Mouse (Mus musculus) urinary bladder, postnatal 14 days (tissue): ENCODE data around the gene Gnao1.
A peak's percentile ranks its signal among the peaks of the same experiment; 100 is the strongest.

Experiments
- DNase-seq: peaks from one replicate; pipeline ENCODE4 v3.0.0; 2021; ENCODE audit warnings: low spot score

Gene Gnao1

GRCm38 (mm10) chr8:93896841-93897551 lies 87.2 kb downstream of the Gnao1 start:
- no peak for DNase-seq

GRCm38 (mm10) chr8:93898570-93898969 lies 88.8 kb downstream of the Gnao1 start:
- DNase-seq, result no peak

GRCm38 (mm10) chr8:93902040-93902439 lies 92.3 kb downstream of the Gnao1 start:
- no peak for DNase-seq

GRCm38 (mm10) chr8:93906961-93907360 lies 97.2 kb downstream of the Gnao1 start:
- no peak for DNase-seq

- DNase-seq, result no peak
These were observed 98.2 kb downstream of the Gnao1 start for GRCm38 (mm10) chr8:93907987-93908441.

GRCm38 (mm10) chr8:93908546-93908945 lies 98.8 kb downstream of the Gnao1 start:
- DNase-seq, result no peak

- no peak for DNase-seq
These were observed 102.2 kb downstream of the Gnao1 start for GRCm38 (mm10) chr8:93911715-93912555.

- DNase-seq, result peak; percentile 23
These were observed 108.2 kb downstream of the Gnao1 start for GRCm38 (mm10) chr8:93917859-93918421.

DNA sequence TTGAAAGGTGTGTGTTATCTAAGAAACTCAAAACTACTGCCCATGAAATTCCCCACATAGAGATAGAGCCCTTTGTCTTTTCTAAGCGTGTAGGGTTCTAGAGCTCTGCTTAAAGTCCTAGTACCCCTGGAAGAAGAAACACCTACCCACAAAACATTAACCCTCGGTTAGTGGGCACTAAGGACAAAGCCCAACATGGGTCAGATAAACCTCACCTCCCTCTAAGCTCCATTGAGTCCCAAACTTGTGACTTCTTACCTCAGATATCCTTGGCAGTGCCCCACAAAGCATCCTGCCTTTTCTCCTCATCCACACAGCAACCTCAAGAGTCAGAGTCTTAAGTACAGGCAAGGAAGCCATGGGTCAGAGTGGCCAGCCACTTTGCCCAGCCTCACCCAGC lies 108.8 kb downstream of the Gnao1 start:
- no peak for DNase-seq

GRCm38 (mm10) chr8:93919422-93919821 lies 109.7 kb downstream of the Gnao1 start:
- no peak for DNase-seq

DNA sequence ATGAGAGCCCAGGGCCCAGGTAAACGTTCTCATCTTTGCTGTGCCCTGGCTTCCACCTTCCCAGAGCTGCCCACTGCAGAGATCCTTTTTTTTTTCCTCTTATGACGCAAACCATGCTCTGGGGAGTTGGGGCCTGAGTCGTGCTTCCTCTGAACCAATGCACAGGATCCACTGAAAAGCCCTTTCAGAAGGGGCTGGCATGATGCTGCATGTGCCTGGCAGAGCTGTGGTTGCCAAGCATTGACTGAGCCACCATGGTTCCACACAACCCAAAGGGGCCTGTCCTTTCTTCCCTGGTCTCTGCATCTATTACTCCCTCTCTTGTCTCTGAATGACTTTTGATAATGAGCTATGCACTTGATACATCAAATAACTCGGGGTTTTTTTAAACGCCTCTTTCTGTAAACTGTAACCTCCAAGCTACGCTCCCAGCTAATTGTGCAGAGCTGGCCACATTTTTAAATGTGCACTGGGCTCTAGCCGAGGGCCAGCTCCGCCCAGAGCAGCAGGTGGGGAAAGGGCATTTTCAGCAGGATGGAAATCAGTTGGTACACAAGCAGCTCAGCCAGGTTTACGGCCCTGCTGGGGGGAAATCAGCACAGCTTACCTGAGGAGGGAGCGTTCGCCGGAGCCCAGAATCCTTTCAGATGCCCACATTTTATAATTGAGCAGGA lies 110.3 kb downstream of the Gnao1 start:
- no peak for DNase-seq

DNA sequence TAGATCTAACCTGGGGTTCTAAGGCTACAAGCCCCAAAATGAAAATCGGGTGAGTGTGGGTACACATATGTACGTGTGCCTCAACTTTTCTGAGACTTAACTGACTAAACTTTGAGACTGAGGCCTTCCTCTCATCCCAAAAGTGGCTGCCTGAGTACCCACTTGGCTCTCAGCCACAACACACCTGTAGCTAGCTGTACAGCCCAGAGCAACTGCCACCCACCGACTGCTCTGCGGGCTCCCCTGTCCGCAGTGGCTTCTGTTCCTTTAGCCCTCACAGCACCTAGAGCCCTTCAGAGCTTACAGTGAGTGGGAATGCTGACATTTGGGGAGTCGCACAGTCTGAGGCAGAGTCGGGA lies 110.8 kb downstream of the Gnao1 start:
- no peak for DNase-seq

DNA sequence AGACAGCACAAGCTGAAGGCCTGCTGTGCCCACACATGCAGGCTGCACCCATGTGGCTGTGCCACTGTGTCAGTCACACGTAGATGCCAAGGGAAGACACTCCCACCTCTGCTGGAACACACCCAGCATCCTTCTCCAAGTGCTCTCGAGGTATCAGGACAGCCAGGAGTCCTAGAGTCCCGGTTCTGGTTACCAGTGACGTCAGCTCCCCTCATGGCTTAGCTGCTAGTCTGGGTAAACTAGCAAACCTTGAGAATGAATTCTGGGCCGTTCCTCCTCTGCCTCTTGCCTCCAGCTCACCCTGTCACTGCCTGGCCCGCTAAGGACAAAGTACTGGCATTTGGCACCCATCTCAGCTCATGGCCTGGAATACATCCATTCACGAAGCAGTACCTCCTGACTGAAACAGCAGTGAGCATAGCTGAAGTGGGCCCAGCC lies 114.2 kb downstream of the Gnao1 start:
- no peak for DNase-seq

DNA sequence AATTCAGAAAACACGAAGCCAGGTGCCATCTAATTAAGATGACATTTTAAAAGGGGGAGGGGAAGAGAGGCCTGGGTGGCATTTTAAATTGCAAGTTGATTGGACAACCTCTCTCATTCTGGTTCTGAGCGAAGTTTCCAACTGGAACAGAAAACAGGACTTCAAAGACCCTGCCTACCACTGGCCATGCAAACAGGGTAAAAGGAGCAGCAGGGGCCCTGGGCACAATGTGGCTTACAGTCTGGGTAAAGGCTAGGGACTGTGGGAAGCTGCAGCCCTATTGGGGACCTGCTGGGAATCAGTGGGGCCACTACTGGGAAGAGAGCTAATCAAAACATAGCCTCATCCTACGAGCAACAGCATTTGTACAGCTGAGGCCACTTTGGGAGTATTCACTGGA lies 115.7 kb downstream of the Gnao1 start:
- no peak for DNase-seq

GRCm38 (mm10) chr8:93929233-93929632 lies 119.5 kb downstream of the Gnao1 start:
- no peak for DNase-seq

DNA sequence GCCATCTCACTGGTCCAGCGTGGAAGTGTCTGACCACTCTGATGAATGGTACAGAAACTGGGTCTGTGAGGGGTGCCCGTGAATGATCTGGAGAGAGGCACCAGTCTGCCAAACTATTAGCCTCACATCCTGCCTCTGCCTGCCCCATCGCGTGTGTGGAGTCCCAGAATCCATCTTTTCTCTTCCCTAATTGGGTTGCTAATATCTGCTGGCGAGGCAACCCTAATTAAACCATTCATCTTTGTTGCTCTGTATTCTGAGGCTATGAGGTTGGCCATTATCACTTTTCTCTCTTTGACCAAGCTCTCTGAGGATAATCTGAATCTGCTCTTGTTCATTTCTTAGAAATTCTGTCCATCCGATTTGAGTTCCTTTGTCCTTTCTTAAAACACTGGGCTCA lies 121.6 kb downstream of the Gnao1 start:
- DNase-seq, result no peak

DNA sequence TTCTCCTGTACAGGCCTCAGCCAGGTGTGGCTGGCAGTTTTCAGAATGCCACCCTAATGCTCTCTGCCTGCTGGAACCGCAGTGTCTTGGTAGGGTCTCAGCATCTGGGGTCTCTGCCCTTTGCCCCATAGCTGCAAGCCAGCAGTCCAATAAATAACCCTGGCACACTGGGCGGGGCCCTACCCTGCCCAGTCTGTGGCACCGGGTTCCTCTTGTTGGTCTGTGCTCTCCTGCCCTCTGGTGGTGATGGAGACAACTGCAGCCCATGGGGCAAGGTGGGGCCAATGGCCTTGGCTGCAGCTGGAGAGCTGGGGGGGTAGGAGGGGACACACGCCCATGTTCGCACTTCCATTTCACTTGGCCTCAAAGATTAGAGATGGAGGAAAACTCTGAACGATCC lies 123.1 kb downstream of the Gnao1 start:
- peak; percentile 69 for DNase-seq

DNA sequence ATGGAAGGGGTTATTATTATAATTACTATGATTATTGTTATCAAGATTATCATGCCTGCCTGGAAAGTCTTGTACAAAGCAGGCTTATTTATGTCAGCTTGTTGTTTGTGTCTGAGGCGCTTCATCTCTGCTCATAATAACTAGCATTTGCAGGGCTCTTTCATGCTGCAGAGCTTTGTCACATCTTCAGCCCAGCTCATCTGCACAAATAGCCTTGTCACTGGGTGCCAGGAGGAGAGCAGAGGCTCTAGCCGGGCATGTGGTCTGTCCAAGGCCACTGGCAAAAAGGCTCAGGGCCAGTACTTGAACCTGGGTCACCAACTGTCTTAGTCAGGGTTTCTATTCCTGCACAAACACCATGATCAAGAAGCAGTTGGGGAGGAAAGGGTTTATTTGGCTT lies 123.5 kb downstream of the Gnao1 start:
- no peak for DNase-seq

DNA sequence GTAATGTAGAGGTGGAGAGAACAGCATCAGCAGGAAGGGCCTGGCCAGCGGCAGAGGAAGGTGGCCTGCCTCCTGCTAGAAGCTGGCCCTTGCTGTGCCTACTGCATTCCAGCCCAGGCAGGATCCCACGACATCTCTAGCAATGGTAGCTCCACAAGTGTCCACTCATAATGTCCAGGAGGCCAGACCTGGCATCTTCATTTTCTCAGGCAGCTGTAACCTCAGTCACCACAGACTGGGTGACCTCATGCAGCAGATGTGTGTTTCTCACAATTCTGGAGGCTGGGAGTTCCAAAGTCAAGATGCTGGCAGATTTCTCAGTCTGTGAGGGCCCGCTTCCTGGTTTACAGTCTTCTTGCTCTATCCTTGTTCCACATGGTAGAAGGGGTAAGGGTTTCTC lies 128.4 kb downstream of the Gnao1 start:
- DNase-seq, result no peak

GRCm38 (mm10) chr8:93940542-93941423 lies 131.0 kb downstream of the Gnao1 start:
- DNase-seq, result no peak

DNA sequence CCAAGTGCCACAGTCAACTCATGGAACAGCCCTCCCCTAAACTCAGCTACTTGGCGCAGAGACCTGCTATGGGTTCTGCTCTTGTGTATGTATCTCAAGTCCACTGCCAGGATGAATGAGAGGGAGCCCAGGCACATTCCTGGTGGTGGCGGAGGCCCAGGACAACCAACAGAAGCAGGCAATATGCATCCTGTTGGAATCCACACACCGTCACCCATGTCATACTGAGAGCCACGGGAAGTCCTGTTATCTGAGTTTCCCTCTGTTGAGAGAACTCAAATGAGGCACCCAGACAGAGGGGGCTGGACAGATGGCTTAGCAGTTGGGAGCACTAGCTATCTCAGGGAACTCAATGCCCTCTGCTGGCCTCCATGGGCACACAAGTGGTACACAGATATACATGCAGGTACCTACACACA lies 131.9 kb downstream of the Gnao1 start:
- DNase-seq, result no peak
